Mouse (Mus musculus) heart, adult 2 months (tissue): ENCODE data around the gene Mysm1. TPM values are rescaled to one million over a fixed set of nuclear protein-coding genes. Genes with fewer than 3 reads are reported as not detected.

ENCODE experiments used
- DNase-seq, 2 experiments: peaks; one replicate each; pipeline ENCODE4 v3.0.0; 2021
- H3K27ac ChIP-seq: fragments of 200-600 bp; 2 replicates; pipeline ENCODE4 v1.8.1; 2022
- H3K27me3 ChIP-seq: fragments of 200-500 bp; 2 replicates; pipeline ENCODE4 v1.6.1; 2012; ENCODE audit warnings: mild to moderate bottlenecking, low read length, inconsistent platforms, mixed read lengths; ENCODE audit not compliant: control insufficient read depth, insufficient read depth
- H3K36me3 ChIP-seq: fragments of 200-500 bp; 2 replicates; pipeline ENCODE4 v1.6.1; 2012; ENCODE audit warnings: low read length, inconsistent platforms; ENCODE audit not compliant: control insufficient read depth, insufficient read depth
- H3K4me1 ChIP-seq: fragments of 200-500 bp; 2 replicates; pipeline ENCODE4 v1.6.1; 2011; ENCODE audit warnings: low read length; ENCODE audit not compliant: control insufficient read depth, insufficient read depth
- H3K4me3 ChIP-seq: fragments of 200-600 bp; 2 replicates; pipeline ENCODE4 v1.8.1; 2022
- H3K79me2 ChIP-seq: fragments of 200-500 bp; replicated peaks from 2 replicates; pipeline ENCODE4 v1.6.1; 2012; ENCODE audit warnings: mild to moderate bottlenecking, inconsistent platforms, low read length, moderate library complexity, mixed read lengths; ENCODE audit not compliant: control insufficient read depth, insufficient read depth
- H3K9ac ChIP-seq: fragments of 200-500 bp; 2 replicates; pipeline ENCODE4 v1.6.1; 2012; ENCODE audit warnings: low read depth, mild to moderate bottlenecking, control low read depth, inconsistent platforms, low read length, mixed read lengths
- CTCF ChIP-seq: fragments of 200-600 bp; IDR thresholded peaks from 2 replicates; pipeline ENCODE4 v1.8.1; 2022; ENCODE audit warnings: antibody characterized with exemption, mild to moderate bottlenecking, moderate library complexity
- EP300 ChIP-seq: fragments of 200-500 bp; IDR thresholded peaks from 2 replicates; pipeline ENCODE4 v1.6.1; 2011; ENCODE audit warnings: low read depth, low read length, control low read depth; ENCODE audit not compliant: insufficient read depth
- WGBS: fragments of 180-500 bp; shearing (Covaris S2); methylation state at CpG from one replicate; pipeline ENCODE4 v1.1.7; 2018; 5-methylcytosine and 5-hydroxymethylcytosine counted together
- intact Hi-C: fragments of 180-260 bp; cut with DNase I; formaldehyde crosslinking; loops from one replicate; pipeline ENCODE4 v1.15.1; 2025
- polyA plus RNA-seq: library from polyadenylated mRNA; depleted of rRNA; stranded (reverse); fragments of >200 nt; gene quantifications from 2 replicates; pipeline ENCODE4 v1.2.3, GENCODE M21; 2012; rRNA removed
- total RNA-seq, 2 experiments: library from RNA; stranded (reverse); gene quantifications; 2 replicates each; pipeline ENCODE4 v1.2.3; 2021

The Mysm1 gene
- total and polyA plus RNA-seq, 3 experiments = 2.7 to 10.7 (median 9.2) TPM

- 4% methylated on average over 2 of the region's 2 CpGs for WGBS
- Histone ChIP-seq H3K4me3 (no peak overlapping the region), H3K27me3 (no peaks in the 10 kb centered on the region), H3K4me1 (no peaks in the 10 kb centered on the region), H3K79me2 (no peaks in the 10 kb centered on the region), H3K9ac (no peak overlapping the region), H3K27ac (no peak overlapping the region), H3K36me3 (no peaks in the 10 kb centered on the region)
- intact Hi-C loops = loop anchor here (5.0 kb wide), 2 partner anchors 153 to 233 kb away; no protein-coding TSS in a partner anchor
- no peak for DNase-seq
- TF ChIP-seq CTCF (peak; percentile 84), EP300 (no peak)
Measured at GRCm38 (mm10) chr4:94900744-94901143, 78.2 kb downstream of the Mysm1 start.

Other genes with a start within 250 kb of the Mysm1 start
- 10 to 100 TPM; 37.0 to 40.3 TPM for gene Tek, start 239.8 kb downstream of the Mysm1 start, total RNA-seq
- 16.8 and 33.1 TPM in 2 replicates for gene Tek, start 239.8 kb downstream of the Mysm1 start, polyA plus RNA-seq
- gene Eqtn, start 50.3 kb downstream of the Mysm1 start, total RNA-seq = not detected
- not detected in 2 replicates for gene Eqtn, start 50.3 kb downstream of the Mysm1 start, polyA plus RNA-seq
- 10 to 100 TPM; 42.4 to 54.1 TPM for gene Jun, start 73.1 kb upstream of the Mysm1 start, total RNA-seq
- 24.0 and 28.0 TPM in 2 replicates for gene Jun, start 73.1 kb upstream of the Mysm1 start, polyA plus RNA-seq